Mouse (Mus musculus) midbrain, embryonic 12.5 days (tissue): ENCODE results near the gene Zfp512b. TPM values are rescaled to one million over a fixed set of nuclear protein-coding genes. Genes with fewer than 3 reads are reported as not detected.

Experiments used
- ATAC-seq: fragments of 200-750 bp; cut with Nextera tagmentation; 2 replicates; pipeline ENCODE4 v1.8.0; 2017; ENCODE audit warnings: low read depth, moderate TSS enrichment, moderate library complexity; ENCODE audit not compliant: low FRiP score
- H3K27ac ChIP-seq: fragments of 300-500 bp; sonication (generic); replicated peaks from 2 replicates; pipeline ENCODE4 v1.5.1; 2016; ENCODE audit warnings: mild to moderate bottlenecking
- H3K27me3 ChIP-seq: fragments of 300-500 bp; sonication (generic); 2 replicates; pipeline ENCODE4 v1.6.1; 2016; ENCODE audit warnings: mild to moderate bottlenecking
- H3K36me3 ChIP-seq: fragments of 300-500 bp; sonication (generic); 2 replicates; pipeline ENCODE4 v1.6.1; 2016
- H3K4me1 ChIP-seq: fragments of 300-500 bp; sonication (generic); 2 replicates; pipeline ENCODE4 v1.6.1; 2016
- H3K4me2 ChIP-seq: fragments of 300-500 bp; sonication (generic); replicated peaks from 2 replicates; pipeline ENCODE4 v1.6.1; 2016; ENCODE audit warnings: mild to moderate bottlenecking, moderate library complexity
- H3K4me3 ChIP-seq: fragments of 300-500 bp; sonication (generic); 2 replicates; pipeline ENCODE4 v1.5.1; 2016; ENCODE audit warnings: mild to moderate bottlenecking
- H3K9ac ChIP-seq: fragments of 300-500 bp; sonication (generic); replicated peaks from 2 replicates; pipeline ENCODE4 v1.6.1; 2016; ENCODE audit warnings: mild to moderate bottlenecking, moderate library complexity
- H3K9me3 ChIP-seq: fragments of 300-500 bp; sonication (generic); 2 replicates; pipeline ENCODE4 v1.6.1; 2016; ENCODE audit warnings: mild to moderate bottlenecking
- WGBS: fragments of 180-500 bp; shearing (Covaris S2); methylation state at CpG from one replicate; pipeline ENCODE4 v1.1.7; 2016; 5-methylcytosine and 5-hydroxymethylcytosine counted together
- microRNA-seq: library from miRNA; unstranded; fragments of <30 nt; microRNA quantifications from one replicate; pipeline ENCODE4, GENCODE M21; 2017
- polyA plus RNA-seq: library from polyadenylated mRNA; unstranded; fragments of >200 nt; fragmentation: Nextera tagmentation; extraction: Ambion mirVana; gene quantifications from 2 replicates; pipeline ENCODE4 v1.2.1, GENCODE M21; 2016

The Zfp512b gene
- polyA plus RNA-seq, 1 experiment from 2014 or later = 71.9 TPM

GRCm38 (mm10) chr2:181532589-181532988 lies 60.0 kb downstream of the Zfp512b start:
- H3K4me3 ChIP-seq = no peak overlapping the region
- H3K36me3 ChIP-seq = peaks cover 39% of the 10 kb centered on the region
- 98% methylated on average over 3 of the region's 3 CpGs for WGBS
- ATAC-seq = no peak
- no peak overlapping the region for H3K4me2 ChIP-seq
- no peak overlapping the region for H3K9ac ChIP-seq
- no peaks in the 10 kb centered on the region for H3K27me3 ChIP-seq
- H3K9me3 ChIP-seq = peaks cover 9% of the 10 kb centered on the region; the same call in 1 of the 2 replicates
- H3K27ac ChIP-seq = no peak overlapping the region
- H3K4me1 ChIP-seq = peaks cover 6% of the 10 kb centered on the region; the same call in 1 of the 2 replicates

Small RNA genes within 50 kb of the gene (microRNA-seq; reads per million reads assigned to microRNA genes)
- gene Mir7006 = not detected

Other genes starting within 250 kb of the Zfp512b start
- gene Zgpat, start 227.9 kb downstream of the Zfp512b start, polyA plus RNA-seq = 69.4 and 75.0 TPM in 2 replicates
- gene Arfrp1, start 227.4 kb downstream of the Zfp512b start, polyA plus RNA-seq = 84.0 and 84.2 TPM in 2 replicates
- gene Lime1, start 212.7 kb downstream of the Zfp512b start, polyA plus RNA-seq = 36.2 and 40.3 TPM in 2 replicates
- 22.2 and 24.6 TPM in 2 replicates for gene Zbtb46, start 133.4 kb downstream of the Zfp512b start, polyA plus RNA-seq
- gene Abhd16b, start 99.6 kb downstream of the Zfp512b start, polyA plus RNA-seq = not detected in 2 replicates
- gene Tpd52l2, start 95.7 kb downstream of the Zfp512b start, polyA plus RNA-seq = 122 and 135 TPM in 2 replicates
- gene Dnajc5, start 72.3 kb downstream of the Zfp512b start, polyA plus RNA-seq = 137 and 140 TPM in 2 replicates
- 60.4 and 71.6 TPM in 2 replicates for gene Uckl1, start 7.9 kb downstream of the Zfp512b start, polyA plus RNA-seq
- gene Prpf6, start 935 bp downstream of the Zfp512b start, polyA plus RNA-seq = 75.2 and 80.5 TPM in 2 replicates
- gene Samd10, start 6.4 kb upstream of the Zfp512b start, polyA plus RNA-seq = 88.8 and 92.4 TPM in 2 replicates
- not detected in 2 replicates for gene Gm29797, start 64.2 kb upstream of the Zfp512b start, polyA plus RNA-seq
- gene Sox18, start 78.8 kb upstream of the Zfp512b start, polyA plus RNA-seq = 15.4 and 19.3 TPM in 2 replicates
- gene Tcea2, start 87.5 kb upstream of the Zfp512b start, polyA plus RNA-seq = 21.1 and 23.3 TPM in 2 replicates
- gene Rgs19, start 101.2 kb upstream of the Zfp512b start, polyA plus RNA-seq = 44.9 and 45.3 TPM in 2 replicates
- not detected in 2 replicates for gene Lkaaear1, start 105.6 kb upstream of the Zfp512b start, polyA plus RNA-seq
- gene Oprl1, start 122.2 kb upstream of the Zfp512b start, polyA plus RNA-seq = 41.8 and 42.5 TPM in 2 replicates
- gene Myt1, start 170.5 kb upstream of the Zfp512b start, polyA plus RNA-seq = 66.4 and 76.0 TPM in 2 replicates
- 40.0 and 42.9 TPM in 2 replicates for gene Pcmtd2, start 245.1 kb upstream of the Zfp512b start, polyA plus RNA-seq